Mouse (Mus musculus) left cerebral cortex, adult 8-10 months (tissue): ENCODE data around the gene 1700092M07Rik. TPM values are rescaled to one million over a fixed set of nuclear protein-coding genes. Genes with fewer than 3 reads are reported as not detected.

ENCODE experiments used
- DNase-seq, 2 experiments: peaks; one replicate each; pipeline ENCODE4 v3.0.0; 2022; ENCODE audit warnings: low spot score in 2 of 2
- total RNA-seq, 4 experiments: library from RNA; stranded (reverse); gene quantifications; 2 replicates each; pipeline ENCODE4 v1.2.4; 2022

1700092M07Rik gene
- 1 to 10 TPM in 2 of 4 experiments, not detected in 2; 1.4 to 2.0 TPM for total RNA-seq

GRCm38 (mm10) chr19:8740603-8741002, at the start of gene 1700092M07Rik:
Gene 1700092M07Rik (plus strand): TSS chr19:8740718.
- no peak for DNase-seq

DNA sequence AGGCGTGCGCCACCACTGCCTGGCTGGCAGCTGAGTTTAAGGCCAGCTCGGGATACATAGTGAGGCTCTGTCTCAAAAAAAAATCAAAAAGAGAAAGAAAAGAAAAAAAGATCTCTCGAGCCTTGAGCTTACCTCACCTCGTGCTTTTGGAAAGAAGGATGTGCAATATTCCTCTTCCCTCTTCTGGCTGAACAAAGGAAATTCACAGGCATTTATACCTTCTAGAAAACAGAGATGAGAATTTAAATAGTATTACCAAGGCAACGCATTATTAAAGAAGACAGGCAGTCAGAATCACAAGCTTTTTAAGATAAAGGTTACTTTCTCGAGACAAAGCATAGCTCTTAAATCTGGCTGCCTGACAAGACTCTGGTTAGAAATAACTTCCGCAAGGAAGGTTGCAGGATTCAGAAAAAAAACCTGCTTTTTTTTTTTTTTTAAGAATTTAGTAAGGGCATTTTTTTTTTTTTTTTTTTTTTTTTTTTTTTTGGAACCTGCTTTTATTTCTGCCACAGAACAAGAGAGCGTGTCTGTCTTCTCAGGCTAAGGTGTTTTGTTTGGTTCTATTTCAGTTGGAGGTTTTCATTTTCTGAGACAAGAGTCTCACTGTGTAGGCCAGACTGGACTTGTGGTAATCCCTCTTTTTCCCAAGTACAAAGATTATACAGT, 48.5 kb upstream of the 1700092M07Rik start:
- no peak for DNase-seq

DNA sequence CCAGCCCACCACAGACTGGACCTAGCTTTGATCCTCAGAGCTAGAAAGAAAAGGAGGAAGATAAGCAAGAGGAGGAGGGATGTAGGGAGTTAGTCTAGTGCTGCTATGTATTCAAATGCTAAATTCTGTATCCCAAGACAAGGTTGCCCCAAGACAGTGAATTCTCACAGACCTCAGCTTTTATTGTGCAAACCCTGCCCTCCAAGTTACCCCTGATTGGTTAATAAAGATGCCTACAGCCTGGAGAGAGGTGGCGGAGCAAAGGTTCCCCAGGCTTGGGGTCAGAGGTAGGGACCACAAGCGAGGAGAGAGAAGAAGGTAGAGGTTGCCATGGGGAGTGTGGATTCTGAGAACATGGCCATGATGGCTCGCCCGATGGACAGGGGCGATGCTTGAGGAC, 47.8 kb upstream of the 1700092M07Rik start:
- no peak for DNase-seq

DNA sequence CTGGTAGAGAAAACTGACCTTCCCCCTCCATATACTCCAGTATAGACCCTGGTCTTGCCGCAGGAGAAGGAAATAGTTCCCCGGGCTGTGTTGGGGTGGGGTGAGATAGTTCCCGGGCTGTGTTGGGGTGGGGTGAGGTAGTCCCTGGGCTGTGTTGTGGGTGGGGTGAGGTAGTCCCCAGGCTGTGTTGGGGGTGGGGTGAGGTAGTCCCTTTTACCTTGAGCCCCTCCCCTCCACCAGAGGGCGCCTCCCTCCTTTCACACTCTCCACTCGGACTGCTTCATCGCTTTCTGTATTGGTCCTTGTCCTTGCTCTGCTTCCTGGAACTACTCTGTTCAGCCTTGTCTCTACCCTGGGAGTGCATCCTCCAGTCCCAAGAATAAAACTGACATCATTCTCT, 45.2 kb upstream of the 1700092M07Rik start:
- no peak for DNase-seq

- no peak for DNase-seq
Observed at GRCm38 (mm10) chr19:8699652-8700051, 40.9 kb upstream of the 1700092M07Rik start.

- DNase-seq, result no peak
Observed at GRCm38 (mm10) chr19:8702458-8702857, 38.1 kb upstream of the 1700092M07Rik start.

DNA sequence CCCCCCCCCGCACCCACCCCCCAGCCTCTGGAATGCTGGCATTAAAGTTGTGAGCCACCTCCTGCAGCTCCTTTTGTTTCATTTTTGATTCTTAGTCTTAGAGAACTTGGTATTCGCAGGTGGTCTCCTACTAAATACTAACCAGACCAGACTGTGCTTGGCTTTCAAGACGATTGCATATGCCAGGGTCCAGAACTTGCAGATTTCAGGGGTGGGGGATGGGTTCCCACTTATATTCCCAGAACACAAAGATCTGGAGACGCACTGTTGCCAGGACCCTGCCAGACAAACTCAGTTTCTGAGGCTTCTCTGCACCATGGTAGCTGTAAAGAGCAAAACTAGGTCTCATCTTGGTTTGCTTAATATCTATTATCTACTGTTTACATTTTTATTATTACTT, 36.9 kb upstream of the 1700092M07Rik start:
- DNase-seq, result no peak

- no peak for DNase-seq
Observed at GRCm38 (mm10) chr19:8705026-8705708, 35.4 kb upstream of the 1700092M07Rik start.

GRCm38 (mm10) chr19:8706132-8706667, 34.3 kb upstream of the 1700092M07Rik start:
- no peak for DNase-seq

GRCm38 (mm10) chr19:8706930-8707329, 33.6 kb upstream of the 1700092M07Rik start:
- no peak for DNase-seq

DNA sequence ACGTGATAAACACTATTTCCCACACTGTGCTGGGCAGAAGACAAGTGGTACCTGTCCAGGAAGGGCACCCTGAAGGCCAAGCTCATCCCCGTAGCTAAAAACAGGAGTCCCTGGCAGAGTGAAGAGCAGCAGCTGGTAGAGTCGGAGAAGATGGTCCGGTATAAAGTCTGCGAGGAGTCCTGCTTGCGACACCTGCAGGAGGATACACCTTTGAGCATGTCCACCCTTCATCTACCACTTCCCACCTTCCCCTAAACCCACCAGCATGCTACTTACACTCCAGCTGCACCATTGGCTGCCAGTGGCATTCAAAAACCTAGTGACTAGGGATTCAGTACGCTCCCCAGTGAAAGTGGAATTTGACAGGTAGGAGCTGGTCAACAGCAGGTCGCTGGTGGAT, 31.6 kb upstream of the 1700092M07Rik start:
- DNase-seq, result no peak

DNA sequence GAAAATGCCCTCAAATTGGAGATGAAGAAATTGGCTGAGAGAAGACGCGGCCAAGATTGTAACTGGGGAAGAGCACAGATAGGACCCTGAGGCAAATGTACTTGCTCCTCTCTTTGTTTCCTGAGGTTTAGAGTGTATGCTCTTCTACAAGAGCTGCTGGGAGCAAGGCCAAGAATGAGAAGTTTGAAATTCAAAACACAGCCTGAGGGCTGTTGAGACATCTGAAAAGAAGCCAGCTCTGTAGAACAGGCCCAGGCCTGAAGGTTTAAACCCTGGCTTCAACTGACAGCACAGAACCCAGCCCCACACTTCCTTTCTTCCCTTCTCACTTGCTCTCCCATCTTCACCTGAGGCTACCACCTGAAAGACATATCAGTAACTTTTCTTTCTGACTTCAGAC, 30.5 kb upstream of the 1700092M07Rik start:
- no peak for DNase-seq

DNA sequence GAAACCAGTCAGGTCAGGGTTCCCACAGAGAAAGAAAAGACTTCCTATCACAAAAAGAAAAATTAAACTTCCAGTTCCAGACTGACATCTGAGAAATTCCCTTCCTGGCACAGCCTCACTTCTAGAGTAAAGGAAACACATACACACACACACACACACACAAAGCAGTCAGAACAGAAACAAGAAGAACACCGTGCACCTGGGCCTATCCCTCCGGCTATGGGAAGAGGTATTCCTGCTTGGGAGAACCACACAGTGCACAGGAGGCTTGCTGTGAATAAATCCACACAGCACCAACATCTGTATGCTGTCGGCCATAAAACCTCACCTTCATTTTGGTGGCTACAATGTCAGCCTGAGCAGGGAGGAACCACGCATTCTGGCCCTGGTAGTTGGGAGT, 29.0 kb upstream of the 1700092M07Rik start:
- no peak for DNase-seq

DNA sequence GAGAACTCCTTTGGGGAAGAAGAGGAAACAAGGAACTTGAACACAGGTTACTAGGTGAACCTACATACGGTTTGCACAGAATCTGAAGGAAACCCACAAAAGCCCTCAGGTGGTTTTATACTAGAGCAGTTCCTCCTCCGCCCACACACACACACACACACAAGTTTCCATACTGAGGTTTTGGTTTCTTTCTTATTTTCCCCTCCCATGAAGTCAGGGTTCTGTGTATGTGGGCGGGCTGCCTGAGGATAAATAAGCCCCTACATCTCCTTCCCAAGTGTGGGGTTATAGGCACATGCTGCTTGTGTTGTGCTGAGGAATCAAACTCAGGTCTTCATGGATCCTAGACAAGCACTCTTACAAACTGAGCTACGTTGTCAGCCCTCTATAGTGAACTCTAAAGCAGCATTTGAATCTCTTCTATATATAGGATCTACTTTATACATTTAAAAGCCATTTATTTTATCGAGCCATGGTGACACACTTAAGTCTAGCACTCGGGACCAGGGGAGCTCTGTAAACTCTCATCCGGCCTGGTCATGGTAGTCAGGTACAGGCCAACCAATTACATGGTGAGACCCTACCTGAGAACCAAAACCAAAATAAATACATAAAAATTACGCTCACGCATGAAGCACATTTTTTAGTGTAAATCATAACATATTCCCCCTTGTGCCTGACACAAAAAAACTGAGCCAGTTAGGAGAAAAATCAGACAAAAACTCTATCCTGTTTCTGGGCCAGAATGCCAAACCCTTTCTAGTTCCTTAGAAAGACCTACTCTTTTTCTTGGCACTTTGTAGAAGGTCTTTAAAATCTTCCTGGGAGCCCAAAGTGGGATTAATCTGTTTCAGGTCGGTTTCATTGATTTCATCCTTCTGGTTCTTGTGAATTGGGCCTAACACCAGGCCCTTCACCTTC, 28.3 kb upstream of the 1700092M07Rik start:
- no peak for DNase-seq

GRCm38 (mm10) chr19:8712870-8713305, 27.6 kb upstream of the 1700092M07Rik start:
- peak; percentile 46 to 55 for DNase-seq

- DNase-seq, result peak; percentile 89 to 90
Observed at GRCm38 (mm10) chr19:8713306-8713996, 27.1 kb upstream of the 1700092M07Rik start.

- DNase-seq, result no peak
Observed at GRCm38 (mm10) chr19:8713997-8714652, 26.4 kb upstream of the 1700092M07Rik start.

GRCm38 (mm10) chr19:8714653-8715481, 25.7 kb upstream of the 1700092M07Rik start:
- no peak for DNase-seq
